Mouse (Mus musculus): Measurements from ENCODE around the gene Tff2. TPM values are rescaled to one million over a fixed set of nuclear protein-coding genes. Genes with fewer than 3 reads are reported as not detected.

The Tff2 gene
- polyA plus RNA-seq, 1 experiment from 2014 or later: not detected

DNA sequence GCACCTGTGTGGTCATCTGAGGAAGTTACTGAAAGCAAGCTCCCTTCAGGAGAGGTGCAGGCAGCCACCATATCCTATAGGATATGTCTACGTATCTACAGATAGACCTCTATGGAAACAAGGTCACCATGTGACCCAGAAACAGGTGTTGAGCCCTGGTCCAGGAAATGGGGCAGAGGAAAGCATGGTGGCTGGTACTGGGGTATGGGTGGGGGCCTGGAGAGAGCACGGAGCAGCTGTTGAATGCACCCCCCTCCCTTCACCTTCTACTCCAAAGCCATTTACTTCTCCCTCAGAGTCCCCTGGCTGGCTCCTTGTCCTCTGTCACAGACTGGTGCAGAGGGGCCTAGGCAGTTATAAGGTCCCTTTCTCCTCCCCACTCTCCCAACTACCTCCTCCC is 19.7 kb upstream of the Tff2 start:
- H3K36me3 ChIP-seq: no peaks in the 10 kb centered on the region
- H3K4me1 ChIP-seq: no peaks in the 10 kb centered on the region
- H3K9ac ChIP-seq (replicated peaks): no peak overlapping the region
- H3K27ac ChIP-seq (replicated peaks): no peak overlapping the region
- no peak overlapping the region for H3K4me3 ChIP-seq (replicated peaks)
- no peaks in the 10 kb centered on the region for H3K27me3 ChIP-seq (replicated peaks)
- ATAC-seq (ENCODE audit: low FRiP score): no peak
- no peak overlapping the region for H3K4me2 ChIP-seq
- 80% methylated on average over 2 of the region's 2 CpGs for WGBS
- no peaks in the 10 kb centered on the region for H3K9me3 ChIP-seq (replicated peaks)

DNA sequence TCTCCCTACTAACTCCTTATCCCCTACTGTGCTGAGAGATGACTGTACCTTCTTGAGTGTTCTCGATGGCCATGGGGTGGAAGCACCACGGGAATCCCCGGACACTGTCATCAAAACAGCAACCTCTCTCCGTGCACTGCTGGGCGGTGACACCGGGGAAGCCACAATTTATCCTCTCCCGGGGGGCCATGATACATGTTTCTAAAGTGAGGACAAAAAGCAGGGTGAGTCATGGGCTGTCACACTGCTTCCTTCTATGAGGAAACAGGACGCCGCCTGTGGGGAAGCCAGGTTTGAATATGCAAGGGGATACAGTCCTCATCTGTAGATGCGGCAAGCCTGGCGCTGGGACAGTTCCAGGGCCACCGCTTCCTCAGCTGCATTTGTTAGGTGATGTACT is 18.5 kb upstream of the Tff2 start:
- H3K9me3 ChIP-seq (replicated peaks): no peaks in the 10 kb centered on the region
- no peak overlapping the region for H3K4me3 ChIP-seq (replicated peaks)
- no peak overlapping the region for H3K9ac ChIP-seq (replicated peaks)
- H3K36me3 ChIP-seq: no peaks in the 10 kb centered on the region
- H3K27me3 ChIP-seq (replicated peaks): no peaks in the 10 kb centered on the region
- no peak overlapping the region for H3K4me2 ChIP-seq
- H3K27ac ChIP-seq (replicated peaks): no peak overlapping the region
- no peak for ATAC-seq (ENCODE audit: low FRiP score)
- no peaks in the 10 kb centered on the region for H3K4me1 ChIP-seq
- 84% methylated on average over 12 of the region's 12 CpGs for WGBS

DNA sequence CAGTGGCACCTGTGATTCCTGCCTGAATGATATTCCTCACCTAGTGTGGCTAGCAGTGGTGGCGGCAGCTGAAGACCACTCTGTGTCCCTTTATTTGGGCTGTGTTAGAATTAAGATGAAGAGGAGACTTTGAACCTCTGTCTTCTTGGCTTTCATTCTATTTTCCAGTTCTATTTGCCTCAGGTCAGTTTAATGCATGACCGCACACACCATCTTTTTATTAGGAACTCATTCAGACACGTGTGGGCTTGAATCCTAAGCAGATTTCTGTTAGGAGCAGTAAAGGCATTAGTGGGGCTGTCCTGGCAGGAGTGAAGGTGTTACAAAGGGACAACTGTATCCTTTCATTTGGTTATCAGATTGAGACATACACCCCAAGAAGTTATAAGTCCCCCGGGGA is 16.2 kb upstream of the Tff2 start:
- Histone ChIP-seq H3K4me3 (replicated peaks) (no peak overlapping the region), H3K27ac (replicated peaks) (no peak overlapping the region), H3K4me2 (no peak overlapping the region), H3K4me1 (no peaks in the 10 kb centered on the region), H3K9me3 (replicated peaks) (no peaks in the 10 kb centered on the region), H3K27me3 (replicated peaks) (no peaks in the 10 kb centered on the region), H3K36me3 (no peaks in the 10 kb centered on the region), H3K9ac (replicated peaks) (no peak overlapping the region)
- ATAC-seq (ENCODE audit: low FRiP score): no peak
- 76% methylated on average over 4 of the region's 4 CpGs for WGBS

DNA sequence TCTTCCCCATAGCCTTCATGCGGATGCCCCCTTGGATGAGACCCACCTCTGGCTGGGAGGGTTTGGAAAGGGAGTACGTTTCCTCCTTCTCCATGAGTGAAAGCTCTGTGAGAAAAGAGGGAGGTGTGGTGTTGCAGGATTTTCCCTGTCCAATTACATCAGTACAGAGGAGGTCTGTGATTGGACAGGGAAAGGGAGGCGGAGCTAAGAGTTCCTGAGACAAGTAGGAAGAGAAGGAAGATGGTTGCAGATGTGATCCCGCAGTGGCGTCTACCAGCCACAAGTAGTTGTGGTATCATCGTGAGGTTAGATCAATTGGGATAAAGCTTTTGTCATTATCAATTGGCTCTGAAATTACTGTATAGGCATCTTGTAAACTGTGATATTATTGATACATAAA is 13.8 kb upstream of the Tff2 start:
- ATAC-seq (ENCODE audit: low FRiP score): no peak
- H3K9me3 ChIP-seq (replicated peaks): no peaks in the 10 kb centered on the region
- 84% methylated on average over 6 of the region's 6 CpGs for WGBS

DNA sequence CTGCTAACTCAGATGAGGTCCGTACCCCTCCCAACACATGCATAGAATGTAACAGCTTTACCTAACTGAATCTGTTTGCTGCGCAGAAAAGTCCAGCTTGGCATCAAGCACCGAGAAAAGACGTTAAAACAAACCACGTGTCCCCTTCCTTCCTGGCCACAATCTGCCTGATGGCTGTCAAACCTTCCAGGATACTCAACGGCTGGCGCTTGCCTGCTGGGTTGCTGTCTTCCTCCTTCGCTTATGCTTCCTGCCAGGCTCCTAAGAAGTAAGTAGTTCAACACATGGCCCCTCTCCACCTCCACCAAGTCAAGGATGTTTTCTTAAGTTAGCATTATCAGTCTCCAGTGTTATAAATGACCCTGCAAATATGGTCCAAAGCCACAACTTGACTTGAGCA is 9.7 kb upstream of the Tff2 start:
- 87% methylated on average over 8 of the region's 8 CpGs for WGBS
- ATAC-seq (ENCODE audit: low FRiP score): no peak
- no peak overlapping the region for H3K4me2 ChIP-seq
- H3K27ac ChIP-seq (replicated peaks): no peak overlapping the region
- no peaks in the 10 kb centered on the region for H3K36me3 ChIP-seq
- no peaks in the 10 kb centered on the region for H3K4me1 ChIP-seq
- H3K4me3 ChIP-seq (replicated peaks): no peak overlapping the region
- no peak overlapping the region for H3K9ac ChIP-seq (replicated peaks)
- no peaks in the 10 kb centered on the region for H3K27me3 ChIP-seq (replicated peaks)
- H3K9me3 ChIP-seq (replicated peaks): no peaks in the 10 kb centered on the region

More for the DNA sequence above, 13.8 kb upstream of the Tff2 start:
- Histone ChIP-seq H3K27me3 (replicated peaks) (no peaks in the 10 kb centered on the region), H3K36me3 (no peaks in the 10 kb centered on the region), H3K27ac (replicated peaks) (no peak overlapping the region), H3K4me1 (no peaks in the 10 kb centered on the region), H3K9ac (replicated peaks) (no peak overlapping the region), H3K4me3 (replicated peaks) (no peak overlapping the region), H3K4me2 (no peak overlapping the region)

DNA sequence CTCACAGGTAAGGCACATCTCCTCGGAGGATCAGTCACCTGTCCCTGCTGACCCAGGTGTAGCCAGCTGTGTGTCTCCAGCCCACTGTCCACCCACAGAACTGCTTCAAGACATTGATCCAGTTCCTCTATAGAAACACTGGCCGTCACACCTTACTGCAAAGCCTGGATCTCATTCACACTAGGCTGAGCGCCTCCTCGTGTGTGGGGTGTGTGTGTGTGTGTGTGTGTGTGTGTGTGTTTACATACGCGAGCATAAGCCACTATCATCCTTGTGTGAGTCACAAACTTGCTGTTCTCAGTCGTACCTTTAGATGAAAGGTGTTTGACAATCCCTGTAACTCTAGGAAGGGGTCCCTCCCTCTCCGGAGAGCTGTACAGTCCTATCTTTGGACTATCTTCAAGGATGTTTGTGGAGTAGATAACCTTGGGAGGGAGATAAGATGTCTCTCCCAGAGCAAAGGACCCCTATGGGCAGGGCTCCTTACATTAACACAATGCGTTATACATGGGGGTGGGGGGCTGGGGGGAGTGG is 9.0 kb upstream of the Tff2 start:
- Histone ChIP-seq H3K9ac (replicated peaks) (no peak overlapping the region), H3K36me3 (no peaks in the 10 kb centered on the region), H3K27me3 (replicated peaks) (no peaks in the 10 kb centered on the region), H3K4me2 (no peak overlapping the region), H3K4me1 (no peaks in the 10 kb centered on the region), H3K4me3 (replicated peaks) (no peak overlapping the region), H3K9me3 (replicated peaks) (no peaks in the 10 kb centered on the region), H3K27ac (replicated peaks) (no peak overlapping the region)
- no peak for ATAC-seq (ENCODE audit: low FRiP score)
- 85% methylated on average over 9 of the region's 9 CpGs for WGBS

DNA sequence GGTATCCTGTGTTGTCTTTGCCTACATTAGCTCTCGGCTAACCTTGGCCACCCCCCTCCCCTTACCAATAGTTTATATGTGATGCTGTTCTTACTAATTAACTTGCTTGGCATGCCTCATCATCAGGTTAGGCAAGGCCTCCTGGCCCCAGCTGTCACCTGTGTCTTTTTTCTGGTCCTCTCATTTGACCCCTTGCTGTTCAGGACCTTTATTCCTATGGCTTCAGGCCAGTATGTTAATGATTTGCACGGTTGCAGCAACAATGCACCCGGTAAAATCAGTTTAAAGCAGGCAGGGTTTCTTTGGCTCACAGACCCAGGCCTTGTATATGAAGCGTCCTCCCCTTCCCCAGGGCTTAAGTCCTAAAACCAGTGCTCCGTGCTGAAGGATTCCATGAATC is 8.4 kb upstream of the Tff2 start:
- no peak for ATAC-seq (ENCODE audit: low FRiP score)
- no peaks in the 10 kb centered on the region for H3K36me3 ChIP-seq
- H3K9ac ChIP-seq (replicated peaks): no peak overlapping the region
- no peaks in the 10 kb centered on the region for H3K9me3 ChIP-seq (replicated peaks)
- H3K27me3 ChIP-seq (replicated peaks): no peaks in the 10 kb centered on the region
- no peak overlapping the region for H3K4me3 ChIP-seq (replicated peaks)
- WGBS: 35% methylated on average over 5 of the region's 5 CpGs
- H3K27ac ChIP-seq (replicated peaks): no peak overlapping the region
- H3K4me2 ChIP-seq: no peak overlapping the region
- H3K4me1 ChIP-seq: no peaks in the 10 kb centered on the region

DNA sequence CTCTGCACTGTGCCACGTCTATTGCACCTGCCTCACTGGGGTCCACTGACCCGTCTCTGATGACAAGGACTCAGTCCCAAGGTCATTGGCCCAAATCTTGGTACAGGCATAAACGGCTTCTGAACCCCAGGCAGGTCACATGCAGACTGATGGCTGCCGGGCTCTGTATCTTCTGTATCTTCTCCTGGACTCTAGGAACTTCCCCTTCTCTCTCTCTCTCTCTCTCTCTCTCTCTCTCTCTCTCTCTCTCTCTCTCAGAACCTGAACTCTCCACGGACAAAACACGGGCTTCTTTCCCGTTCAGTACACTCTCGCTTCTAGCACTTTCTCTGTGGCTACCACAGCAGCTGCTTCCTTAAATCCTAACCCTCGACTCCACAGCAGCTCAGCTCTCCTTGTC is 1.9 kb upstream of the Tff2 start:
- WGBS: 84% methylated on average over 9 of the region's 9 CpGs
- no peak overlapping the region for H3K9ac ChIP-seq (replicated peaks)
- H3K27me3 ChIP-seq (replicated peaks): no peaks in the 10 kb centered on the region
- H3K4me3 ChIP-seq (replicated peaks): no peak overlapping the region
- H3K36me3 ChIP-seq: no peaks in the 10 kb centered on the region
- H3K4me1 ChIP-seq: 0 out of 2 replicates have a peak, but pooled peaks cover 2% of the 10 kb centered on the region
- H3K4me2 ChIP-seq: no peak overlapping the region
- H3K9me3 ChIP-seq (replicated peaks): no peaks in the 10 kb centered on the region
- H3K27ac ChIP-seq (replicated peaks): no peak overlapping the region
- ATAC-seq (ENCODE audit: low FRiP score): no peak

DNA sequence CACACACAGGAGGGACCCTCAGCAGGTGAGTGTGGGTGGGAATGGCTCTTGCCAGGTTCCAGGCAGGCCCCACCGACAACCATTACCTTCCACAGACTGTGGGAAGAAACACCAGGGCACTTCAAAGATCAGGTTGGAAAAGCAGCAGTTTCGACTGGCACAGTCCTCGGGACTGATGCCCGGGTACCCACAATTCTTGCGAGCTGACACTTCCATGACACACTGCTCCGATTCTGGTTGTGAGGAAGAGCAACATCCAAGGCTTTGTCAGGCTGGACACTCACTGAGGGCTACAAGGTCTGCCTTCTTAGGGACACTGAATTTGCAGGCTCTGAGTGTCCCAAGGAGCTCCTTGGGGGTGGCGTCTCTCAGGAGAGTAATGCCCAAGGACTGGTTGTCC is 2.0 kb downstream of the Tff2 start:
- Histone ChIP-seq H3K9me3 (replicated peaks) (no peaks in the 10 kb centered on the region), H3K4me2 (no peak overlapping the region), H3K36me3 (no peaks in the 10 kb centered on the region), H3K9ac (replicated peaks) (no peak overlapping the region), H3K27me3 (replicated peaks) (no peaks in the 10 kb centered on the region), H3K4me3 (replicated peaks) (no peak overlapping the region), H3K27ac (replicated peaks) (no peak overlapping the region), H3K4me1 (0 out of 2 replicates have a peak, but pooled peaks cover 2% of the 10 kb centered on the region)
- WGBS: 94% methylated on average over 7 of the region's 7 CpGs
- ATAC-seq (ENCODE audit: low FRiP score): no peak

DNA sequence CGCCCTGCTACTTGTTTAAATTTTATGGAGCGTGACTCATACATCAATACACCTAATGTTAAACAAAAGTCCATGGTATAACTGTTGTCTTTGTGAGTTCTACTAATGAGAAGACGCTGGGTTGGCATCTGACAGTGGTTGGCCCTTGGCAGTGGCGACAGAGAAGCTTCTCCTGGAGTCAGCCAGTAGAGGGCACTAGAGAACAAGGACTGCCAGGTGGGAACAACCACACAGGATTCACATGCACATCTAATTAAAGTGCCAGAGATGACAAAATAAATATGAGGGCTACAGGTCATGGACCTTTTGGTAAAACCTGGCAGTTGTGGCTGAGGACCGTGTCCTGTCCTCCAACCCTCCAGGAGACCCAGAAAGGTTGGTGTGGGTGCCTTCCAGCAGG is 5.7 kb downstream of the Tff2 start:
- H3K4me1 ChIP-seq: no peaks in the 10 kb centered on the region
- no peaks in the 10 kb centered on the region for H3K36me3 ChIP-seq
- H3K9ac ChIP-seq (replicated peaks): no peak overlapping the region
- WGBS: 21% methylated on average over 5 of the region's 5 CpGs
- no peaks in the 10 kb centered on the region for H3K9me3 ChIP-seq (replicated peaks)
- H3K4me3 ChIP-seq (replicated peaks): no peak overlapping the region
- no peak for ATAC-seq (ENCODE audit: low FRiP score)
- no peak overlapping the region for H3K27ac ChIP-seq (replicated peaks)
- no peaks in the 10 kb centered on the region for H3K27me3 ChIP-seq (replicated peaks)
- H3K4me2 ChIP-seq: no peak overlapping the region

DNA sequence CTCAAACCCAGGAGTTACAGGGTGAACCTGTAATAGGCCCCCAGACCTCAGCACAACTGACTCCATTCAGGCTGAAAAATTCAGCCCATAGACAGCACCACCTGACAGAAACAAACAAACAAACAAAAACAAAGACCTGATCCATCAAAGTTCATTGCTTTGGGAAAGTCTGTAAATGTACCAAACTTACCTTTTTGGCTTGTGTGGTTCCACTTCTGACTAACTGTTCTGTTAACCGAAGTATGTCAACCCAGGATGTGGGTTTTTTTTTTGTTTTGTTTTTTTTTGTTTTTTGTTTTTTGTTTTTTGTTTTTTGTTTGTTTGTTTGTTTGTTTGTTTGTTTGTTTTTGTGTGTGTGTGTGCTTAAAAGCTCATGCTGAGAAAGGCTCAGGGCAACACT is 7.3 kb downstream of the Tff2 start:
- no peak overlapping the region for H3K4me2 ChIP-seq
- H3K36me3 ChIP-seq: no peaks in the 10 kb centered on the region
- H3K4me3 ChIP-seq (replicated peaks): no peak overlapping the region
- H3K9me3 ChIP-seq (replicated peaks): no peaks in the 10 kb centered on the region
- 97% methylated on average over 1 of the region's 1 CpGs for WGBS
- no peaks in the 10 kb centered on the region for H3K27me3 ChIP-seq (replicated peaks)
- ATAC-seq (ENCODE audit: low FRiP score): no peak
- H3K9ac ChIP-seq (replicated peaks): no peak overlapping the region
- no peak overlapping the region for H3K27ac ChIP-seq (replicated peaks)
- H3K4me1 ChIP-seq: no peaks in the 10 kb centered on the region

DNA sequence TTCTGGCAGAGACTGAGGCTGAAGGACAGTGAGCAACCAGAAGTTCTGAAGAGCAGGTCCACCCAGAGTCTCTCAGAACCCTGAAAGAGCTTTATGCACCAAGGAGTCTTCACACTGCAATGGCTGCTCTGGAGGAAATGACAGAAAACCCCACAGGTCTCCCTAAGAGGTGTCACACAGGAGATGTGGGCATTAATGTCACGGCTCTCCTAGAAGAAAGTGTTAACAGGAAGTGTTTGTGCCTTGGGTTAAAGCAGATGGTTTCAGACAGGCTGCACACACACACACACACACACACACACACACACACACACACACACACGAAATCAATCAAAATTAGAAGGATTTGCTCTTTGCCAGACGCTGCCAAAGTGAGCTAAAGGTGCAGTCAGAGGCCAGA is 7.8 kb downstream of the Tff2 start:
- Histone ChIP-seq H3K4me2 (no peak overlapping the region), H3K27ac (replicated peaks) (no peak overlapping the region), H3K9me3 (replicated peaks) (no peaks in the 10 kb centered on the region), H3K27me3 (replicated peaks) (no peaks in the 10 kb centered on the region), H3K4me3 (replicated peaks) (no peak overlapping the region), H3K9ac (replicated peaks) (no peak overlapping the region), H3K36me3 (no peaks in the 10 kb centered on the region), H3K4me1 (no peaks in the 10 kb centered on the region)
- no peak for ATAC-seq (ENCODE audit: low FRiP score)
- 83% methylated on average over 3 of the region's 3 CpGs for WGBS

DNA sequence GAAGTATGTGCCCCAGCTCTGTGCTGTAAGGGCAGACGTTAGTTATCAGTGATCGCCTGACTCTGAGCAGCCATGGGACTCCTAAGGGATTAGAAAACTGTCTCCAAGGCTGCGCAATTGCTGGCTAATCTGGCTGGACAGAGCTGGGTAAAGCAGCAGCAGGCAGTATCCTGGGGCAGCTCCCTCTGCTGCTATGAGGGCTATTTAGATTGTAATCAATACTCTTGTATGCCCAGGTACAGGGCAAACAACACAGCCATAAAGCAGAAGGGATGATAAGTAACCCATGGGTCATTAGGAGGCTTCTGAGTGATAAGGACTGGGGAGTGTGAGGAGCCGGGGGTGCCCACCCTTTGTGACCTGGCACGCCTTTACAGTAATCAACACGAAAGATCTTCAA is 9.2 kb downstream of the Tff2 start:
- H3K4me2 ChIP-seq: no peak overlapping the region
- H3K4me1 ChIP-seq: no peaks in the 10 kb centered on the region
- no peak for ATAC-seq (ENCODE audit: low FRiP score)
- H3K9ac ChIP-seq (replicated peaks): no peak overlapping the region
- no peaks in the 10 kb centered on the region for H3K27me3 ChIP-seq (replicated peaks)
- WGBS: 77% methylated on average over 6 of the region's 6 CpGs
- no peak overlapping the region for H3K27ac ChIP-seq (replicated peaks)
- no peaks in the 10 kb centered on the region for H3K9me3 ChIP-seq (replicated peaks)
- no peak overlapping the region for H3K4me3 ChIP-seq (replicated peaks)
- no peaks in the 10 kb centered on the region for H3K36me3 ChIP-seq
